Mouse (Mus musculus) hindbrain, embryonic 14.5 days (tissue): Measurements from ENCODE around the gene Rcan2. TPM values are rescaled to one million over a fixed set of nuclear protein-coding genes. Genes with fewer than 3 reads are reported as not detected.
A peak's percentile ranks its signal among the peaks of the same experiment; 100 is the strongest.

Experiments used
- ATAC-seq: fragments of 200-750 bp; cut with Nextera tagmentation; 2 replicates; pipeline ENCODE4 v1.8.0; 2017; ENCODE audit warnings: moderate number of reproducible peaks, mild to moderate bottlenecking, moderate TSS enrichment, moderate library complexity; ENCODE audit not compliant: low FRiP score
- DNase-seq: peaks from one replicate; pipeline ENCODE4 v3.0.0-alpha.2; 2015; ENCODE audit warnings: low spot score
- H3K27ac ChIP-seq: fragments of 300-500 bp; sonication (generic); 2 replicates; pipeline ENCODE4 v1.5.1; 2014; ENCODE audit warnings: mild to moderate bottlenecking, moderate library complexity
- H3K27me3 ChIP-seq: fragments of 300-500 bp; sonication (generic); 2 replicates; pipeline ENCODE4 v1.6.1; 2014; ENCODE audit warnings: mild to moderate bottlenecking, low read length, mixed read lengths; ENCODE audit not compliant: control insufficient read depth, insufficient read depth
- H3K36me3 ChIP-seq: fragments of 300-500 bp; sonication (generic); replicated peaks from 2 replicates; pipeline ENCODE4 v1.6.1; 2014; ENCODE audit not compliant: control insufficient read depth, insufficient read depth
- H3K4me1 ChIP-seq: fragments of 300-500 bp; sonication (generic); replicated peaks from 2 replicates; pipeline ENCODE4 v1.6.1; 2014; ENCODE audit warnings: antibody characterized with exemption, low read length, mixed read lengths; ENCODE audit not compliant: control insufficient read depth, insufficient read depth
- H3K4me2 ChIP-seq: fragments of 300-500 bp; sonication (generic); replicated peaks from 2 replicates; pipeline ENCODE4 v1.6.1; 2014; ENCODE audit warnings: mild to moderate bottlenecking, moderate library complexity
- H3K4me3 ChIP-seq: fragments of 300-500 bp; sonication (generic); replicated peaks from 2 replicates; pipeline ENCODE4 v1.5.1; 2014; ENCODE audit warnings: mild to moderate bottlenecking, low read length
- H3K9ac ChIP-seq: fragments of 300-500 bp; sonication (generic); 2 replicates; pipeline ENCODE4 v1.6.1; 2014
- H3K9me3 ChIP-seq: fragments of 300-500 bp; sonication (generic); 2 replicates; pipeline ENCODE4 v1.6.1; 2016; ENCODE audit warnings: low read length; ENCODE audit not compliant: control insufficient read depth
- WGBS: fragments of 180-500 bp; shearing (Covaris S2); extraction: QIAGEN DNeasy Blood & Tissue Kit; methylation state at CpG from one replicate; pipeline ENCODE4 v1.1.7; 2014; 5-methylcytosine and 5-hydroxymethylcytosine counted together
- polyA plus RNA-seq: library from polyadenylated mRNA; unstranded; fragments of >200 nt; fragmentation: Nextera tagmentation; extraction: Ambion mirVana; gene quantifications from 2 replicates; pipeline ENCODE4 v1.2.1, GENCODE M21; 2014

The Rcan2 gene
- polyA plus RNA-seq, 1 experiment from 2014 or later: 124 TPM

- 0 out of 2 replicates have a peak, but pooled peaks cover 4% of the 10 kb centered on the region for H3K4me1 ChIP-seq
- no peak for ATAC-seq
- H3K4me2 ChIP-seq: no peak overlapping the region
- H3K36me3 ChIP-seq: no peaks in the 10 kb centered on the region
- H3K27ac ChIP-seq: no peak overlapping the region
- DNase-seq: no peak
- no peaks in the 10 kb centered on the region for H3K9me3 ChIP-seq
- WGBS: 91% methylated on average over 2 of the region's 2 CpGs
- no peaks in the 10 kb centered on the region for H3K27me3 ChIP-seq
- H3K4me3 ChIP-seq: no peak overlapping the region
- H3K9ac ChIP-seq: no peak overlapping the region
These were observed 176.4 kb downstream of the Rcan2 start for GRCm38 (mm10) chr17:43977572-43977971.

- Histone ChIP-seq H3K9me3 (no peaks in the 10 kb centered on the region), H3K4me1 (no peaks in the 10 kb centered on the region), H3K9ac (no peak overlapping the region), H3K27ac (no peak overlapping the region), H3K27me3 (no peaks in the 10 kb centered on the region), H3K4me2 (no peak overlapping the region), H3K36me3 (no peaks in the 10 kb centered on the region), H3K4me3 (no peak overlapping the region)
- ATAC-seq: no peak
- no peak for DNase-seq
- WGBS: 65% methylated on average over 3 of the region's 3 CpGs
These were observed 178.8 kb downstream of the Rcan2 start for GRCm38 (mm10) chr17:43979925-43980324.

DNA sequence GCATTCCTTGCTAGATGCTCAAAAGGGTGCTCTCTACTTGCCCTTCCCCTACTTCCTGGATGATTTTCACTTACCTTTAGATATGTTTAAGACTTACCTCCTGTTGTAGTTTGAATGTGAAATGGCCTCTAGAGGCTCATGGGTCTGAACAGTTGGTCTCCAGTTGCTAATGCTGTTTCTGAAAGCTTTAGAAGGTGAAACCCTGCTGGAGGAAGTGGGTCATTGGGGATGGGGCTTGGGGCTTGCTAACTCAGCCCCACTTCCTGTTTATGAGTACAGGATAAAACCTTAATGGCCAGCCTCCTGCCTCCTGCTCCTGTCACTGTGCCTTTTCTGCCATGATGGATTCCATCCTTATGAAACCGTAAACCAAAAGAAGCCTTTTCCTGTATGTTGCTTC, 181.4 kb downstream of the Rcan2 start:
- Histone ChIP-seq H3K4me2 (no peak overlapping the region), H3K27me3 (no peaks in the 10 kb centered on the region), H3K9me3 (no peaks in the 10 kb centered on the region), H3K4me3 (no peak overlapping the region), H3K4me1 (no peaks in the 10 kb centered on the region), H3K9ac (no peak overlapping the region), H3K36me3 (no peaks in the 10 kb centered on the region), H3K27ac (no peak overlapping the region)
- DNase-seq: no peak
- 83% methylated on average over 1 of the region's 1 CpGs for WGBS
- ATAC-seq: no peak

- Histone ChIP-seq H3K27me3 (no peaks in the 10 kb centered on the region), H3K36me3 (no peaks in the 10 kb centered on the region), H3K9ac (no peak overlapping the region), H3K4me2 (no peak overlapping the region), H3K9me3 (no peaks in the 10 kb centered on the region), H3K4me3 (no peak overlapping the region), H3K4me1 (peaks cover 29% of the 10 kb centered on the region), H3K27ac (peak overlapping the region; percentile 27)
- 48% methylated on average over 5 of the region's 5 CpGs for whole genome bisulfite sequencing
- ATAC-seq: no peak
- DNase-seq: no peak
These were observed 188.3 kb downstream of the Rcan2 start for GRCm38 (mm10) chr17:43989334-43989945.

- peaks cover 29% of the 10 kb centered on the region for H3K4me1 ChIP-seq
- H3K36me3 ChIP-seq: no peaks in the 10 kb centered on the region
- no peaks in the 10 kb centered on the region for H3K27me3 ChIP-seq
- DNase-seq (peak; percentile 43), ATAC-seq (peak; percentile 56)
- no peaks in the 10 kb centered on the region for H3K9me3 ChIP-seq
- no peak overlapping the region for H3K4me3 ChIP-seq
- H3K9ac ChIP-seq: no peak overlapping the region
- 0 out of 2 replicates have a peak overlapping the region, but pooled peaks have one; percentile 3 for H3K27ac ChIP-seq
- WGBS: 44% methylated on average over 10 of the region's 10 CpGs
- no peak overlapping the region for H3K4me2 ChIP-seq
These were observed 189.8 kb downstream of the Rcan2 start for GRCm38 (mm10) chr17:43990957-43991383.

DNA sequence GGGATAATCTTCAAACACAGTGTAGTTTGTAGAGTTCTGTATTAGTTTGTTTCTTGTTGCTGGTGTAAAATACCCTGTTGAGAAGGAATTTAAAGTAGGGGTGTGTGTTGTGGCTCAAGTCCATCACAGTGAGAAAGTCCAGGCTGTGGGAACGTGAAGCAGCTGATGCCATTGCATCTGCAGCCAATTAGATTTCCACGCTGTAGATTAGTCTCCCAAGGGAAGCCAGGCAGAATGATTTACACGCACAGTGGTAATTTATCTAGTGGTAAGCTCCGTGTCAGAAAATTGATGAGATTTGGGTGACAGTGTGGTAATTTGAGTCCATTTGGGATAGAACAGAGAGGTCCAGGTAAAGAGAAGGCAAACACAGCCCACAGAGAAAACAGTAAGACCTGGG, 192.9 kb downstream of the Rcan2 start:
- H3K9ac ChIP-seq: no peak overlapping the region
- no peak for ATAC-seq
- H3K4me2 ChIP-seq: no peak overlapping the region
- H3K27ac ChIP-seq: no peak overlapping the region
- 14% methylated on average over 4 of the region's 4 CpGs for WGBS
- DNase-seq: no peak
- no peak overlapping the region for H3K4me3 ChIP-seq
- H3K9me3 ChIP-seq: no peaks in the 10 kb centered on the region
- no peaks in the 10 kb centered on the region for H3K27me3 ChIP-seq
- H3K36me3 ChIP-seq: no peaks in the 10 kb centered on the region
- H3K4me1 ChIP-seq: peaks cover 29% of the 10 kb centered on the region

- Histone ChIP-seq H3K4me1 (peaks cover 7% of the 10 kb centered on the region; the same call in 1 of the 2 replicates), H3K36me3 (no peaks in the 10 kb centered on the region), H3K4me3 (no peak overlapping the region), H3K9ac (no peak overlapping the region), H3K27me3 (no peaks in the 10 kb centered on the region), H3K9me3 (no peaks in the 10 kb centered on the region), H3K27ac (peak overlapping the region; percentile 54), H3K4me2 (no peak overlapping the region)
- DNase-seq: no peak
- WGBS: 79% methylated on average over 7 of the region's 7 CpGs
- no peak for ATAC-seq
These were observed 196.4 kb downstream of the Rcan2 start for GRCm38 (mm10) chr17:43997514-43997913.

GRCm38 (mm10) chr17:43998095-43998494, 196.9 kb downstream of the Rcan2 start:
- Histone ChIP-seq H3K27me3 (no peaks in the 10 kb centered on the region), H3K4me3 (no peak overlapping the region), H3K36me3 (no peaks in the 10 kb centered on the region), H3K4me1 (peaks cover 7% of the 10 kb centered on the region; the same call in 1 of the 2 replicates), H3K9ac (no peak overlapping the region), H3K27ac (peak overlapping the region; percentile 54), H3K4me2 (no peak overlapping the region), H3K9me3 (no peaks in the 10 kb centered on the region)
- ATAC-seq: no peak
- DNase-seq: no peak
- 92% methylated on average over 6 of the region's 6 CpGs for WGBS

DNA sequence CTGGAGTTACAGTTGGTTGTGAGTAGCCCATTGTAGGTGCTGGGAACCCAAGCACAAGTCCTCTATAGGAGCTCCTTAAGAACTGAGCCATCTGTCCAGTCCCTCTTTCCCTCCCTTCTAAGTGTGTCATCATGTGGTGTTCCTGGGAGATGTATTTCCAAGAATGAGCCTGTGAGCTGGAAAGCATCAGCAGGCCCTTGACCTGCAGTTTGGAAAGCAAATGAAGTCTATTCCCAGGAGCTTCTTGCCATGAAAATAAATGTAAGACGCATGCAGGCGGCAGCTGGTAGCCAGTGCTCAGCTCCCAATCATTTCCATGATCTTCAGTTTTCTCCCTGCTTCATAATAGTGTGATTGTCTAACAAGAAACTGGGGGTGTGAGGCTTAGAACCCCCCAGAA, 203.2 kb downstream of the Rcan2 start:
- ATAC-seq: no peak
- H3K36me3 ChIP-seq: no peaks in the 10 kb centered on the region
- no peak overlapping the region for H3K4me2 ChIP-seq
- no peak for DNase-seq
- no peak overlapping the region for H3K27ac ChIP-seq
- H3K9me3 ChIP-seq: no peaks in the 10 kb centered on the region
- H3K27me3 ChIP-seq: no peaks in the 10 kb centered on the region
- H3K4me1 ChIP-seq: no peaks in the 10 kb centered on the region
- WGBS: 40% methylated on average over 2 of the region's 2 CpGs
- H3K9ac ChIP-seq: no peak overlapping the region
- no peak overlapping the region for H3K4me3 ChIP-seq

DNA sequence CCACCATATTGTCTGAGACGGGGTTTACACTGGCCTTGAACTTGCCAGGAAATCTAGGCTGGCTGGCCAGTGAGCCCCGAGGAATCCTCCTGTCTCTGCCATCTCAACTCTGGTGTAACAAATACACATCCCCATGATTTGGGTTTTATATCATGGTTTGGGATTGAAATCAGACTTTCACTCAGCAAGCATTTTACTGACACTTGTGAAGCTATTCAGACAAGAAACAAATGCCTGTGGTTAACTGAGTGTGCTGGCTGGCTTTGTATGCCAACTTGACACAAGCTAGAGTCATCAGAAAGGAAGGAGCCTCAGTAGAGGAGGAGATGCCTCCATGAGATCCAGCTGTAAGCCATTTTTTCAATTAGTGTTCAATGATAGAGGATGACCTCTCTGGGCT, 206.3 kb downstream of the Rcan2 start:
- ATAC-seq: no peak

More for the DNA sequence above, 206.3 kb downstream of the Rcan2 start:
- Histone ChIP-seq H3K36me3 (no peaks in the 10 kb centered on the region), H3K4me2 (no peak overlapping the region), H3K9ac (no peak overlapping the region), H3K9me3 (no peaks in the 10 kb centered on the region), H3K4me1 (no peaks in the 10 kb centered on the region), H3K4me3 (no peak overlapping the region), H3K27ac (no peak overlapping the region), H3K27me3 (no peaks in the 10 kb centered on the region)
- DNase-seq: no peak
- WGBS: 95% methylated on average over 2 of the region's 2 CpGs
